Mouse (Mus musculus) lung, embryonic 14.5 days (tissue): ENCODE results near the gene Pdp2. TPM values are rescaled to one million over a fixed set of nuclear protein-coding genes. Genes with fewer than 3 reads are reported as not detected.

Experiments
- ATAC-seq: fragments of 200-750 bp; cut with Nextera tagmentation; 2 replicates; pipeline ENCODE4 v1.8.0; 2017; ENCODE audit warnings: mild to moderate bottlenecking, moderate TSS enrichment, moderate library complexity; ENCODE audit not compliant: insufficient read depth
- DNase-seq: peaks from one replicate; pipeline ENCODE4 v3.0.0-alpha.2; 2015
- H3K27ac ChIP-seq: fragments of 300-500 bp; sonication (generic); 2 replicates; pipeline ENCODE4 v1.5.1; 2014; ENCODE audit warnings: low read depth, mild to moderate bottlenecking, moderate library complexity
- H3K27me3 ChIP-seq: fragments of 300-500 bp; sonication (generic); 2 replicates; pipeline ENCODE4 v1.6.1; 2014; ENCODE audit warnings: low read length, control low read depth; ENCODE audit not compliant: insufficient read depth
- H3K36me3 ChIP-seq: fragments of 300-500 bp; sonication (generic); 2 replicates; pipeline ENCODE4 v1.6.1; 2014; ENCODE audit warnings: control low read depth; ENCODE audit not compliant: insufficient read depth
- H3K4me1 ChIP-seq: fragments of 300-500 bp; sonication (generic); 2 replicates; pipeline ENCODE4 v1.6.1; 2014; ENCODE audit warnings: antibody characterized with exemption, control low read depth; ENCODE audit not compliant: insufficient read depth
- H3K4me2 ChIP-seq: fragments of 300-500 bp; sonication (generic); 2 replicates; pipeline ENCODE4 v1.6.1; 2014; ENCODE audit warnings: mild to moderate bottlenecking
- H3K4me3 ChIP-seq: fragments of 300-500 bp; sonication (generic); 2 replicates; pipeline ENCODE4 v1.5.1; 2014; ENCODE audit warnings: low read depth, low read length
- H3K9ac ChIP-seq: fragments of 300-500 bp; sonication (generic); 2 replicates; pipeline ENCODE4 v1.6.1; 2014
- H3K9me3 ChIP-seq: fragments of 300-500 bp; sonication (generic); 2 replicates; pipeline ENCODE4 v1.6.1; 2016; ENCODE audit warnings: low read depth, low read length, control low read depth
- CTCF ChIP-seq: IDR thresholded peaks from 2 replicates; pipeline ENCODE4 v1.5.1; 2016; ENCODE audit warnings: antibody characterized with exemption, low read depth
- WGBS: fragments of 180-500 bp; shearing (Covaris S2); extraction: QIAGEN DNeasy Blood & Tissue Kit; methylation state at CpG from one replicate; pipeline ENCODE4 v1.1.7; 2014; 5-methylcytosine and 5-hydroxymethylcytosine counted together
- polyA plus RNA-seq: library from polyadenylated mRNA; unstranded; fragments of >200 nt; fragmentation: Nextera tagmentation; extraction: Ambion mirVana; gene quantifications from 2 replicates; pipeline ENCODE4 v1.2.1, GENCODE M21; 2014

The Pdp2 gene
- polyA plus RNA-seq = 10.3 and 11.0 TPM in 2 replicates

DNA sequence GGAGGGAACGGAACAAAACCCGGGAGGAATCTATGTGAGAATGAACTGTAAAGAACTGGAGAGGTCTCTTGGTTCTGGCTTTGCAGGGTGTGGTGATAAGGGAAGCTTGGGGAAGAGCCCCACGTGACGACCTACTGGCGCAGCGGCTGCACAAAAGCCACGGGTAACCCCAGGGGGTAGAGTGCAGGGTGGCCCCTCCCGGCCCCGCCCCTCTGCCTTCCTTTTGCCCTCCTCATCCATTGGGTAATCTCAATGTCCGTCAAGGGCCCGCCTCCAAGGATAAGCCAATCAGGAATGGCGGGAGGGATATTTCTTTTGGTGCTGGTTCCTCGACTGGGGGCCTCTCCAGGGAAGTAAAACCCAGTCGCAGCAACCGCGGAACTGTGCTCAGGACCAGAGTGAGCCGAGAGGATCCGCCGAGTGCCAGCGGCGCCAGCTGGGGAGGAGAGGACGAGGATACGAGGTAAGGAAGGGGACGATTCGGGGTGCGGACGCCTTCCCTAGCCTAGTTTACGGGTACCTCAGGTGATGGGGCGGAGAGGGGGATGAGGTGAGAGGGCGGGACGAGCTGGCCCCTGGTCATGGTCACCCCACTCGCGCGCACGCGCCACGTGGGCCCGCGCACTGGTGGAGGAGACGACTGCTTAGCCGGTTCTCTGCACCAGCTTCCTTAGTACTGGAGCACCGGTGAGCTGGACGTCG lies at the start of gene Pdp2:
TSS of gene Pdp2 (plus strand) at position 319 of the 702 bp plus-strand sequence.
- H3K36me3 ChIP-seq = peaks cover 25% of the 10 kb centered on the region
- H3K4me3 ChIP-seq = peak within 1 kb of the TSS; percentile 63
- H3K4me2 ChIP-seq = peak within 1 kb of the TSS; percentile 80
- H3K4me1 ChIP-seq = no peaks in the 10 kb centered on the region
- no peaks in the 10 kb centered on the region for H3K27me3 ChIP-seq
- H3K9me3 ChIP-seq = no peaks in the 10 kb centered on the region
- TF ChIP-seq CTCF = no peak; the same call in 1 of the 2 replicates
- peak within 1 kb of the TSS; percentile 58 for H3K9ac ChIP-seq
- WGBS = under 1% methylated on average over 44 of the region's 44 CpGs
- peak within 1 kb of the TSS; percentile 44; the same call in 1 of the 2 replicates for H3K27ac ChIP-seq
- ATAC-seq = peak; percentile 99
- DNase-seq = peak; percentile 97

- Histone ChIP-seq H3K9ac (no peak overlapping the region), H3K27me3 (peaks cover 54% of the 10 kb centered on the region)
These were observed 49.8 kb upstream of the Pdp2 start for GRCm38 (mm10) chr8:104541515-104541880.

GRCm38 (mm10) chr8:104542160-104542559 lies 49.1 kb upstream of the Pdp2 start:
- WGBS = 13% methylated on average over 11 of the region's 11 CpGs
- H3K4me1 ChIP-seq = no peaks in the 10 kb centered on the region
- H3K9me3 ChIP-seq = no peaks in the 10 kb centered on the region
- H3K27me3 ChIP-seq = peaks cover 54% of the 10 kb centered on the region
- DNase-seq = no peak
- TF ChIP-seq CTCF = no peak
- no peaks in the 10 kb centered on the region for H3K36me3 ChIP-seq
- no peak for ATAC-seq
- H3K9ac ChIP-seq = no peak overlapping the region
- no peak overlapping the region for H3K4me2 ChIP-seq
- no peak overlapping the region for H3K4me3 ChIP-seq
- H3K27ac ChIP-seq = no peak overlapping the region

More at GRCm38 (mm10) chr8:104541515-104541880, 49.8 kb upstream of the Pdp2 start:
- no peak for DNase-seq
- H3K27ac ChIP-seq = no peak overlapping the region
- no peak for ATAC-seq
- H3K36me3 ChIP-seq = no peaks in the 10 kb centered on the region
- H3K9me3 ChIP-seq = no peaks in the 10 kb centered on the region
- TF ChIP-seq CTCF = no peak
- peak overlapping the region; percentile 83 for H3K4me2 ChIP-seq
- H3K4me1 ChIP-seq = no peaks in the 10 kb centered on the region
- peak overlapping the region; percentile 43 for H3K4me3 ChIP-seq
- whole genome bisulfite sequencing = 9% methylated on average over 8 of the region's 8 CpGs

DNA sequence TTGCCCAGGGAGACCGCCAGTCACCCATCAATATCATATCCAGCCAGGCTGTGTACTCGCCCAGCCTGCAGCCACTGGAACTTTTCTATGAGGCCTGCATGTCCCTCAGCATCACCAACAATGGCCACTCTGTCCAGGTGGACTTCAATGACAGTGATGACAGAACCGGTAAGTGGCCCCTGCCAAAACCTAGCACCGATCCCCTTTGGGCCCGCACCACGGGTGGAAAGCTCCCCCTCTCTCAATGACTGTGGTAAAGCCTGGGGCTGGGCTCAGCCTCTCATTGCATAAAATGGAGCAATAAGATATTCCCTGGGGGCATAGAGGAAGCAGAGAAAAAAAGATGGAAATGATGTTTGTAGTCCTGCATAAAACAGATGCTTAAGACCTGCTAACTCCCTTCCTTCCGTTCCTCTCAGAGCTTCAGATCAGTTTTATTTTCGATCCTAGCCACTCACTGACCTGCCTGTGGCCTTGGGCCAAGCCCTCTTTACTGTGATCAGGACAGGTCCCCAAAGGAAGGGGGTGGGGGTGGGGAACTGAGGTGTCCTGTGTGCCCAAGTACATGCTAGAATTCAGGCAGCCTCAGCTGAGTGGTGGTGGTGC lies 47.7 kb upstream of the Pdp2 start:
- no peak for ATAC-seq
- Histone ChIP-seq H3K27me3 (peaks cover 54% of the 10 kb centered on the region), H3K36me3 (no peaks in the 10 kb centered on the region), H3K27ac (no peak overlapping the region), H3K4me1 (no peaks in the 10 kb centered on the region), H3K9me3 (no peaks in the 10 kb centered on the region), H3K4me2 (no peak overlapping the region), H3K4me3 (no peak overlapping the region), H3K9ac (no peak overlapping the region)
- no peak for DNase-seq
- 85% methylated on average over 8 of the region's 8 CpGs for WGBS
- no peak for TF ChIP-seq CTCF

GRCm38 (mm10) chr8:104555191-104555590 lies 36.1 kb upstream of the Pdp2 start:
- 74% methylated on average over 4 of the region's 4 CpGs for WGBS
- ATAC-seq = no peak

DNA sequence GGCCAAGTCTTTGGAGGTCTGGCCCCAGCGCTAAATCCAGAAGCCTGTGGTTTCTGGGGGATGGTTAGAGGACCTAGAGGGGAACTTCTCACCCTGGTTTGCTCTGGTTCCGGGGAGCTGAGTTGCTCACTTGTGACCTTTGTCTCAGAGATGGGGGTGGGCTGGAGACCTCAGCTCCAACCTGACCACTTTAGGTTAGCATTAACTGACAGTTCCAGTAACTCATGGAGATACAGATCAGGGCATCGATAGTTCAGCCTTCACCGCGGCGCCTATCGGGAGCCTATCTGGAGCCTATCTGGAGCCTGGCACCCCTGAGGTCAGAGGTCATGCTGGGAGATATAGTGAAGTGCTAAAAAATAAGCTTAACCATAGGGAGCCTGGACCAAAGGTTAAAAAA lies 34.0 kb upstream of the Pdp2 start:
- WGBS = 36% methylated on average over 7 of the region's 7 CpGs
- no peaks in the 10 kb centered on the region for H3K4me1 ChIP-seq
- H3K9me3 ChIP-seq = no peaks in the 10 kb centered on the region
- H3K36me3 ChIP-seq = no peaks in the 10 kb centered on the region
- H3K9ac ChIP-seq = no peak overlapping the region
- no peak for ATAC-seq
- no peaks in the 10 kb centered on the region for H3K27me3 ChIP-seq
- no peak for TF ChIP-seq CTCF
- no peak overlapping the region for H3K4me3 ChIP-seq
- H3K4me2 ChIP-seq = no peak overlapping the region
- no peak for DNase-seq
- H3K27ac ChIP-seq = no peak overlapping the region

More at GRCm38 (mm10) chr8:104555191-104555590, 36.1 kb upstream of the Pdp2 start:
- no peak for TF ChIP-seq CTCF
- Histone ChIP-seq H3K36me3 (no peaks in the 10 kb centered on the region), H3K27ac (no peak overlapping the region), H3K4me3 (no peak overlapping the region), H3K4me2 (no peak overlapping the region), H3K9ac (no peak overlapping the region), H3K9me3 (no peaks in the 10 kb centered on the region), H3K27me3 (no peaks in the 10 kb centered on the region), H3K4me1 (no peaks in the 10 kb centered on the region)
- DNase-seq = no peak

DNA sequence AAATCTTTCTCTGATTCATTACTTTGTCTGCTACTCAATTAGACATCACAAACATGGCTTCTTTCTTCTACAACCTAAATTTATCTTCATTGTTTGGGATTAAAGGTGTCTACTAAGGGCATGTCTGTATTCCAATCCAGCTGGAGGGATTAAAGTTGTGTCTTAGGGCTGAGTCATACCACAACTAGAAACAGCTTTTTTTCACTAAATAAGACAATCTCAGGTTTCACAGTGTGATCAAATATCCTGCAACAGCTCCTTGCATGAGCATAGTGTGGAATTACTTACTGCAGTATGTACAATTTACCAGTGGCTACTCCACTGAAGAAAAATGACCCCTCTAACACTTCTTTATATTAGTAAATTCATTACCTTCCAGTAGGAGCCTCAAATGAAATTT lies 30.5 kb upstream of the Pdp2 start:
- Histone ChIP-seq H3K9ac (no peak overlapping the region), H3K4me3 (no peak overlapping the region), H3K36me3 (no peaks in the 10 kb centered on the region), H3K27ac (no peak overlapping the region), H3K27me3 (no peaks in the 10 kb centered on the region), H3K4me2 (no peak overlapping the region), H3K9me3 (no peaks in the 10 kb centered on the region), H3K4me1 (no peaks in the 10 kb centered on the region)
- ATAC-seq = no peak
- TF ChIP-seq CTCF = no peak
- DNase-seq = no peak
